Mouse (Mus musculus): Measurements from ENCODE around the gene Lypd1.

DNA sequence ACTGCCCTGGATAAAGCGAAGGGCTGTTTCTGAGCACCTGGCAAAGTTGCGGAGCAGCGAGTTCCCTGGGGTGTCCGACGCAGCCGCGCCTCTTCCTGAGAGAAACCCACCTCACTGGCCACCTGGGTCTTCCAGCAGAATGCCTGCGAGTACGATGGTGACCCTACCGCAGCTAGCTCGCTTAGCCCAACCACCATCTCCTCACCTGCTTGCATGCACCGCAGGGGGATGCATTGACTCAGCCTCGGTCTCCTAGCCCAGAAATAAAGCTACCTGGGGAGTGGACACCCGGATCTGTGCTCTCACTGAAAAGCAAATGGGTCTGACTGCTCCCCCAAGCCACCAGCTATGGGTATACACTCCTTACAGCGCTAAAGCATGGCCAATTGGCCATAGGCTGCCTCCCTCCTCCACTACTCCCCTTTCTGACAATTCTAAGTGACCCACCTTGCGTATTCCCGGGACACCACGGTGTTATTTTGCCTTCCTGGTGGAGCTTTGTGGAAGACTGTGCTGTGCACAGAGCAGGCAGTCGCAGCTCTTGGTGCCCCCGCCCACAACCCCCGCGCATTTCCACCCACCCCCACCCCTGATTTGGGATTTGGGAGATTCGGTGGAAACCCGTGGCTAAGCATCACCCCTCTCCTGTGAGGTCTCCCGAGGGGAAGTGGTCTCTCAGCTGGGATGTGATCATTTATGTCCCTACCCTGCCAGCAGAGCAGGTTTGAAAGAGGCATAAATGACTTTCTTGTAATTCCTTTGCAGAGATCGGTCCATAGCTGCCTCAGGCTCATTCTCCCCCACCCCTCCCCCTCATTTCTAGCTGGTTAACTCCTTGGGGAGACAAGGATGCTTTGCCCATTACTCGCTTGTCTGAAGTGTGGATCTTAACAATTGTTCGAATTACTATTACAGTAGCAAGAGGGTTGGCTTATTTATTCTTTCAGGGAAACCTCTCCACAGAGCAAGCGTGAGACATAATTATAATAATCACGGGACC lies at the start of gene Lypd1:
- no peak for TF ChIP-seq EP300 (IDR thresholded peaks at IDR 0.05)
- TF ChIP-seq CTCF (IDR thresholded peaks at IDR 0.05): no peak
